Mouse (Mus musculus) Patski (cell line): ENCODE measurements around the gene Ntn4. TPM values are rescaled to one million over a fixed set of nuclear protein-coding genes. Genes with fewer than 3 reads are reported as not detected.

Experiments used
- ATAC-seq: fragments of 100-300 bp; one replicate; pipeline ENCODE4 v1.8.0; 2021
- CTCF ChIA-PET: fragments of 350-600 bp; sonication (Branson Sonifier 250); formaldehyde crosslinking; loops from one replicate; lab custom pipeline; 2022; ENCODE audit warnings: inconsistent platforms; lab: Charles Lee
- POLR2A ChIA-PET: fragments of 350-600 bp; sonication (Branson Sonifier 250); formaldehyde crosslinking; loops from one replicate; lab custom pipeline; 2022; ENCODE audit warnings: antibody characterized with exemption, inconsistent platforms; lab: Charles Lee
- DNase-seq: peaks from one replicate; pipeline ENCODE4 v3.0.0-alpha.2; 2011; ENCODE audit warnings: low read depth, low spot score
- H3K27me3 ChIP-seq: fragments of 371-371 bp; one replicate; pipeline ENCODE4 v1.5.1; 2021
- CTCF ChIP-seq: fragments of 100-300 bp; IDR thresholded peaks from one replicate; pipeline ENCODE4 v1.5.1; 2021
- in situ Hi-C: fragments of 300-500 bp; cut with MboI; formaldehyde crosslinking; loops from 3 replicates; pipeline ENCODE4 v1.11.1; 2018; ENCODE audit warnings: low pct_unique_long_range_greater_than_20kb, mixed read lengths
- polyA plus RNA-seq: library from polyadenylated mRNA; unstranded; gene quantifications from one replicate; pipeline ENCODE4 v1.2.3, GENCODE M21; 2021

The Ntn4 gene
- polyA plus RNA-seq, 1 experiment from 2014 or later = 159 TPM

DNA sequence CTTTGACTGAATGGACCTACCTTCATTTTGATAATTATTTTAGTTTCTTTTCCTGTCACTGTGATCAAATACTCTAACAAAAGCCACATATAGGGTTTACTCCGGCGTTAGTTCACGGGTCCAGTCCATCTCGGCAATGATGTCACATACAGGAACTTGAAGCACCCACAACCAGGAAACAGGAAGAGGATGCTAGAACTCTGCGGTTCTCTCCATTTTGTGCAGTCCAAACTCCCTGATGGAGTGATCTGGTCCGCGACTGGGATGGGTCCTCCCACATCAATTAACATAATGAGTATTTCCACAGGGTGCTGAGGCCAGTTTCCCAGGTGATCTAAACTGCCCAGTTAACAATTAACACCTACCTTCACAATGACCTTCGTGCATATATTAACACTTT, 69.1 kb downstream of the Ntn4 start:
- POLR2A ChIA-PET = no interaction called here
- CTCF ChIA-PET = no interaction called here

DNA sequence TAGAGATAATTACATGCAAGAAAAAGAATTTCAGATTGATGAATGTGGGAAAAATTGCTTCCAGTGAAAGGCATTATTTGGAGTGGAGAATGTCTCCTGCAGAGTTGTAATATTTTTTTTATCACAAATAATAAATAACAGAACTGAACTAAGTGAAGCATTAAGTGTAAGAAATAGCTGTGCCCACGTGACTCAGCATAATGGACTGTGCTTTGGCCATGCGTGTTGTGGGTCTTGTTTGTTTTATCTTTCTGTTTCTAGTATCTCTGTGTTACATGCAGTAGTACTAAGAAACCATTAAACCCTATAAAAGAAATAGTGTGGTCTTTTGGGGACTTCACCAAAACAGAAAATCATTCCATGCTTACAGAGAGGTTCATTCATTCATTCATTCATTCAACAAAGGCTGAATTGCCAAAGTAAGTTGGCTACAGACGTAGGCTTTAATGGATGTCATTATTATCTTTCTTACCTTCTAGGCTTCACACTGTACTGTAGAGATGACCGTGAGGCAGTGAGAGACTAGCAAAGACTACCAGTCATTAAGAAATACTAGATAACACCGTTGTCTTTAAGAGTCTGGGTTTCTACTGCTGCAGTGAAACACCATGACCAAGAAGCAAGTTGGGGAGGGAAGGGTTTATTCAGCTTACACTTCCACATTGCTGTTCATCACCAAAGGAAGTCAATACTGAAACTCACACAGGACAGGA, 81.3 kb downstream of the Ntn4 start:
- ATAC-seq (no peak), DNase-seq (no peak)
- CTCF ChIA-PET = no interaction called here
- no peak for TF ChIP-seq CTCF
- no peaks in the 10 kb centered on the region for H3K27me3 ChIP-seq
- POLR2A ChIA-PET = interaction anchor here (0.7 kb wide), 1 partner anchor 1900 kb away, joined by 3 read pairs; no protein-coding TSS in a partner anchor
- in situ Hi-C loops = no loop called here

More for the DNA sequence above, 69.1 kb downstream of the Ntn4 start:
- H3K27me3 ChIP-seq = no peaks in the 10 kb centered on the region
- TF ChIP-seq CTCF = no peak
- in situ Hi-C loops = no loop called here
- no peak for DNase-seq
- no peak for ATAC-seq

DNA sequence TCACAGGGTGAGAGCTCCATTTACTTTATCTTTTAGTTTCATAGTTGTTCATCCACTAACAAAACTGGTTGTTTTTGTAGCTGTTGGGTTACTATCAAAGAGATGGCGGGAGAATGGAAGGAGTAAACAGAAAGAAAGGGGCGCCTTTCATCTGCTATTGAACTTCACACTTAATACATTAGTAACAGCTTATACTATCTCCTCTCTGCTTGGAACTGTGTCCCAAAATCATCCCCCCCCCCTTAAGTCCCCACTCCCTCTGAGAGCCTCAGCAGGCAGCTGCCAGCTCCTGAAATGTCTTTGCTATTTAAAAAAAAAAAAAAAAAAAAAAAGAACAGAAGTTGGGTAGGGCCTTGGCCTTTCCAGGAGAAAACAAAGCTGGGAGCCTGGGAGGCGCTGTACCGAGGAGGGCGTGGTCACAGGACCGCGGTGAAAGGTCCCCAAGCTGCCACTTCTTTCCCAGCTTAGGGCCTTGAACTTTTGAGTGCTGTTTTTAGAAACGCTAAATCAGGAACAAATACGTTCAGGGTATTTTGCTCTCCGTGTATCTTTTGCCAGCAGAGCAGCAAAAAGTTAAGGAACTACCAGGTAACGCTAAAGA, 83.6 kb downstream of the Ntn4 start:
- CTCF ChIA-PET = interaction anchor here (0.9 to 1.3 kb wide), 3 partner anchors 19 to 117 kb away, joined by 3 to 4 read pairs (median 4); no protein-coding TSS in a partner anchor
- POLR2A ChIA-PET = interaction anchor here (0.6 kb wide), 1 partner anchor 656 kb away, joined by 3 read pairs; no protein-coding TSS in a partner anchor
- no peak for ATAC-seq
- DNase-seq = no peak
- no peaks in the 10 kb centered on the region for H3K27me3 ChIP-seq
- TF ChIP-seq CTCF = no peak
- in situ Hi-C loops = no loop called here

DNA sequence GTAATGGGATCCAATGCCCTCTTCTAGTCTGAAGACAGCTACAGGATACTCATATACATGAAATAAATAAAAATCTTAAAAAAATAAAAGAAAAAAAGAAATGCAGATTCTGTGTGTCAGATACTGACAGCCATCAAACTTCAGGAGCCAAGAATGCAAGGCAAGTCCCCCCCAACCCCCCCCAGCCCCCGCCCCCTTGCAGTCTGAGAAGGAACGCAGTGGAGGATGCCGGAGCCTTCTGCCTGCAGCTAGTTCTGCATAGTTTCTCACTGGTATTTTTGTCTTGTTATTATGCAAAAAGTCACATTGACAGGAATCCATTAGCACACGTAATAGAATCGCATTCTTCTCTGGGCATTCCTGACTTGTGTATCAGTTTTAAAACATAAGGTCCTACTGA, 87.7 kb downstream of the Ntn4 start:
- CTCF ChIA-PET = no interaction called here
- POLR2A ChIA-PET = no interaction called here
- no peak for TF ChIP-seq CTCF
- in situ Hi-C loops = no loop called here
- DNase-seq (peak; percentile 17), ATAC-seq (no peak)
- H3K27me3 ChIP-seq = no peaks in the 10 kb centered on the region

DNA sequence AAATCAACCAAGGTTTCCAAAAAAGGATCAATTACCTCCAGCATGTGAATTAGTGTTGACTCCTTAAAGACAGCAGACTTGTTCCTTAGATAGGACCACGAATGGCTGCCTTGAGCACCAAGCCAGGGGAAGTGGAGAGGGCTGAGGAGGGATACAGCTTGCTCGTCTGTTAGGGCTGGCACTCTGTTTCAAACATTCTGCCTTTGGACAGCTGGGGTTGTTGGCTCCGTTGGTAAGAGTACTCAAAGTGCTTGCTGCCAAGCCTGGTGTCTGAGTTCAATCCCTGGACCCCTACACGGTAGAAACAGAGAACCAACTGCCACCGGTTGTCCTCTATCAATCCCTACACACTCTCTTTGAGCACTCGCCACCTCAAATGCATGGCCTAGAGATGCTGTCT, 90.0 kb downstream of the Ntn4 start:
- no peak for DNase-seq
- ChIA-PET POLR2A (no interaction called here), CTCF (no interaction called here)
- no peak for ATAC-seq
- in situ Hi-C loops = no loop called here
- no peaks in the 10 kb centered on the region for H3K27me3 ChIP-seq
- TF ChIP-seq CTCF = no peak

- TF ChIP-seq CTCF = no peak
- H3K27me3 ChIP-seq = no peaks in the 10 kb centered on the region
- in situ Hi-C loops = no loop called here
- ChIA-PET POLR2A (interaction anchor here (0.6 kb wide), 1 partner anchor 10 kb away, joined by 3 read pairs; no protein-coding TSS in a partner anchor), CTCF (no interaction called here)
- ATAC-seq (no peak), DNase-seq (no peak)
Observed at GRCm38 (mm10) chr10:93731248-93731691, 90.8 kb downstream of the Ntn4 start.

GRCm38 (mm10) chr10:93736114-93736645, 95.7 kb downstream of the Ntn4 start:
- DNase-seq (no peak), ATAC-seq (no peak)
- no peak for TF ChIP-seq CTCF
- in situ Hi-C loops = no loop called here
- ChIA-PET CTCF (no interaction called here), POLR2A (interaction anchor here (1.3 kb wide), 1 partner anchor 12 kb away, joined by 3 read pairs; no protein-coding TSS in a partner anchor)
- no peaks in the 10 kb centered on the region for H3K27me3 ChIP-seq

GRCm38 (mm10) chr10:93737080-93737479, 96.6 kb downstream of the Ntn4 start:
- in situ Hi-C loops = no loop called here
- H3K27me3 ChIP-seq = no peaks in the 10 kb centered on the region
- POLR2A ChIA-PET = interaction anchor here (1.3 kb wide), 1 partner anchor 11 kb away, joined by 3 read pairs; no protein-coding TSS in a partner anchor
- TF ChIP-seq CTCF = no peak
- CTCF ChIA-PET = no interaction called here
- DNase-seq (no peak), ATAC-seq (no peak)

DNA sequence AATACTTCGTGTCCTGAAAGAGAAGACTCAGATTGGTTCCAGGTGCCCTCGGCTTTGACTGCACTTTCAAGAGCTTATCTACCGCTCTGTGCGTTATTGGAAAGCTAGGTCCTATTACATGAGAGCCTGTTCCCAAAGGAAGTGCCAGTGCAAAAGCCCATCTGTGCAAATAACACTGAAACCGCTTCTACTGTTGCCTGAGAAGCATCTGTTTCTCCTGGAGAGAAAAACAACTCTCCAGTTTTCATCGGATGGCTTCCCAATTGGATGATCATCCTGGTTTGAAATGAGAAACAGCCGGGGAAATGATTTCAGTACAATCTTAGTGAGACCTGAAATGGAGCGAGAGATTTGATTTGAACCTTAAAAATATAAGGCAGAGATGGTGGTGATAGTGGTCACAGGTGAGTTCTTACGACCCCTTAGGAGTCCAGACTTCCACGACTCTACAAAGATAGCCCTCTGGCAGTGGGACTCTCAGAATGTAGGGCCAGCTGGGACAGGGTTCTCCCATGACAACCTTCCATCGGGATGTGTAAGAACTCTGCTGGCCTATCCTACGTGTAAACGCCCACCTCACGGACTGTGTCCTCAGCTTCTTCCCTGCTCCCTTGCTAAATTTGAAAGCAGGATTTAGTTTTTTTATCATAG, 101.1 kb downstream of the Ntn4 start:
- H3K27me3 ChIP-seq = no peaks in the 10 kb centered on the region
- in situ Hi-C loops = no loop called here
- TF ChIP-seq CTCF = no peak
- no peak for ATAC-seq
- ChIA-PET POLR2A (interaction anchor here (0.7 kb wide), 1 partner anchor 10 kb away, joined by 3 read pairs; no protein-coding TSS in a partner anchor), CTCF (no interaction called here)
- no peak for DNase-seq

GRCm38 (mm10) chr10:93742097-93742446, 101.6 kb downstream of the Ntn4 start:
- in situ Hi-C loops = no loop called here
- no peak for ATAC-seq

More at GRCm38 (mm10) chr10:93742097-93742446, 101.6 kb downstream of the Ntn4 start:
- TF ChIP-seq CTCF = no peak
- DNase-seq = no peak
- H3K27me3 ChIP-seq = no peaks in the 10 kb centered on the region
- ChIA-PET POLR2A (no interaction called here), CTCF (no interaction called here)
